Mouse (Mus musculus): ENCODE results near the gene Atp5g1. TPM values are rescaled to one million over a fixed set of nuclear protein-coding genes. Genes with fewer than 3 reads are reported as not detected.

The Atp5g1 gene
- polyA plus RNA-seq, 1 experiment: 305 TPM

- Histone ChIP-seq H3K27me3 (replicated peaks) (no peaks in the 10 kb centered on the region), H3K36me3 (replicated peaks; ENCODE audit: low read length) (peaks cover 96% of the 10 kb centered on the region), H3K9me3 (no peaks in the 10 kb centered on the region), H3K4me3 (replicated peaks) (no peak overlapping the region), H3K4me1 (peaks cover 62% of the 10 kb centered on the region)
- no peak for TF ChIP-seq GATA1 (IDR thresholded peaks at IDR 0.05; ENCODE audit: borderline replicate concordance, low read length)
- TF ChIP-seq FLI1 (IDR thresholded peaks at IDR 0.05; ENCODE audit: low read length): no peak
Measured at GRCm38 (mm10) chr11:96047469-96048373, 27.7 kb downstream of the Atp5g1 start.

- no peaks in the 10 kb centered on the region for H3K9me3 ChIP-seq
- H3K4me1 ChIP-seq: peaks cover 58% of the 10 kb centered on the region
- TF ChIP-seq GATA1 (IDR thresholded peaks at IDR 0.05; ENCODE audit: borderline replicate concordance, low read length) (no peak), FLI1 (IDR thresholded peaks at IDR 0.05; ENCODE audit: low read length) (no peak)
- H3K4me3 ChIP-seq (replicated peaks): no peak overlapping the region
- peaks cover 91% of the 10 kb centered on the region for H3K36me3 ChIP-seq (replicated peaks; ENCODE audit: low read length)
- H3K27me3 ChIP-seq (replicated peaks): no peaks in the 10 kb centered on the region
Measured at GRCm38 (mm10) chr11:96046793-96047192, 28.7 kb downstream of the Atp5g1 start.

GRCm38 (mm10) chr11:96046028-96046427, 29.4 kb downstream of the Atp5g1 start:
- no peak overlapping the region for H3K4me3 ChIP-seq (replicated peaks)
- H3K36me3 ChIP-seq (replicated peaks; ENCODE audit: low read length): peaks cover 90% of the 10 kb centered on the region
- TF ChIP-seq GATA1 (IDR thresholded peaks at IDR 0.05; ENCODE audit: borderline replicate concordance, low read length) (no peak), FLI1 (IDR thresholded peaks at IDR 0.05; ENCODE audit: low read length) (no peak)
- H3K4me1 ChIP-seq: peaks cover 50% of the 10 kb centered on the region
- no peaks in the 10 kb centered on the region for H3K9me3 ChIP-seq
- H3K27me3 ChIP-seq (replicated peaks): no peaks in the 10 kb centered on the region

- Histone ChIP-seq H3K4me3 (replicated peaks) (no peak overlapping the region), H3K9me3 (no peaks in the 10 kb centered on the region), H3K27me3 (replicated peaks) (no peaks in the 10 kb centered on the region), H3K4me1 (peaks cover 44% of the 10 kb centered on the region), H3K36me3 (replicated peaks; ENCODE audit: low read length) (peaks cover 87% of the 10 kb centered on the region)
- TF ChIP-seq FLI1 (IDR thresholded peaks at IDR 0.05; ENCODE audit: low read length) (no peak), GATA1 (IDR thresholded peaks at IDR 0.05; ENCODE audit: borderline replicate concordance, low read length) (no peak)
Measured at GRCm38 (mm10) chr11:96044803-96045567, 30.5 kb downstream of the Atp5g1 start.

- H3K27me3 ChIP-seq (replicated peaks): no peaks in the 10 kb centered on the region
- peaks cover 22% of the 10 kb centered on the region for H3K4me1 ChIP-seq
Measured at GRCm38 (mm10) chr11:96038560-96038959, 36.9 kb downstream of the Atp5g1 start.

GRCm38 (mm10) chr11:96037499-96037898, 38.0 kb downstream of the Atp5g1 start:
- Histone ChIP-seq H3K9me3 (no peaks in the 10 kb centered on the region), H3K36me3 (replicated peaks; ENCODE audit: low read length) (peaks cover 42% of the 10 kb centered on the region)
- TF ChIP-seq FLI1 (IDR thresholded peaks at IDR 0.05; ENCODE audit: low read length) (no peak), GATA1 (IDR thresholded peaks at IDR 0.05; ENCODE audit: borderline replicate concordance, low read length) (no peak)

More at GRCm38 (mm10) chr11:96038560-96038959, 36.9 kb downstream of the Atp5g1 start:
- Histone ChIP-seq H3K4me3 (replicated peaks) (no peak overlapping the region), H3K36me3 (replicated peaks; ENCODE audit: low read length) (peaks cover 53% of the 10 kb centered on the region), H3K9me3 (no peaks in the 10 kb centered on the region)
- no peak for TF ChIP-seq GATA1 (IDR thresholded peaks at IDR 0.05; ENCODE audit: borderline replicate concordance, low read length)
- no peak for TF ChIP-seq FLI1 (IDR thresholded peaks at IDR 0.05; ENCODE audit: low read length)

GRCm38 (mm10) chr11:96035133-96035532, 40.3 kb downstream of the Atp5g1 start:
- TF ChIP-seq FLI1 (IDR thresholded peaks at IDR 0.05; ENCODE audit: low read length): no peak
- TF ChIP-seq GATA1 (IDR thresholded peaks at IDR 0.05; ENCODE audit: borderline replicate concordance, low read length): no peak
- Histone ChIP-seq H3K36me3 (replicated peaks; ENCODE audit: low read length) (peaks cover 26% of the 10 kb centered on the region), H3K4me3 (replicated peaks) (peak overlapping the region; percentile 96), H3K4me1 (peaks cover 22% of the 10 kb centered on the region), H3K27me3 (replicated peaks) (peaks cover 13% of the 10 kb centered on the region), H3K9me3 (no peaks in the 10 kb centered on the region)

More at GRCm38 (mm10) chr11:96037499-96037898, 38.0 kb downstream of the Atp5g1 start:
- H3K4me1 ChIP-seq: peaks cover 22% of the 10 kb centered on the region
- no peak overlapping the region for H3K4me3 ChIP-seq (replicated peaks)
- H3K27me3 ChIP-seq (replicated peaks): no peaks in the 10 kb centered on the region

- peaks cover 26% of the 10 kb centered on the region for H3K36me3 ChIP-seq (replicated peaks; ENCODE audit: low read length)
- no peak for TF ChIP-seq GATA1 (IDR thresholded peaks at IDR 0.05; ENCODE audit: borderline replicate concordance, low read length)
- peak; percentile 50; the same call in 1 of the 2 replicates for TF ChIP-seq FLI1 (IDR thresholded peaks at IDR 0.05; ENCODE audit: low read length)
- H3K27me3 ChIP-seq (replicated peaks): peaks cover 15% of the 10 kb centered on the region
- H3K9me3 ChIP-seq: no peaks in the 10 kb centered on the region
- H3K4me3 ChIP-seq (replicated peaks): peak within 1 kb of the TSS; percentile 96
- H3K4me1 ChIP-seq: peaks cover 22% of the 10 kb centered on the region
Measured at GRCm38 (mm10) chr11:96034596-96035052, 40.8 kb downstream of the Atp5g1 start, which contains the start of gene Snf8. Gene Snf8 (plus strand): TSS chr11:96034885.

GRCm38 (mm10) chr11:96034116-96034515, 41.4 kb downstream of the Atp5g1 start:
- Histone ChIP-seq H3K9me3 (no peaks in the 10 kb centered on the region), H3K36me3 (replicated peaks; ENCODE audit: low read length) (peaks cover 22% of the 10 kb centered on the region), H3K4me3 (replicated peaks) (peak overlapping the region; percentile 96), H3K4me1 (peaks cover 22% of the 10 kb centered on the region), H3K27me3 (replicated peaks) (peaks cover 21% of the 10 kb centered on the region)
- no peak for TF ChIP-seq GATA1 (IDR thresholded peaks at IDR 0.05; ENCODE audit: borderline replicate concordance, low read length)
